Mouse (Mus musculus): Measurements from ENCODE around the gene Myo1b. TPM values are rescaled to one million over a fixed set of nuclear protein-coding genes. Genes with fewer than 3 reads are reported as not detected.

Gene Myo1b
- polyA plus RNA-seq, 1 experiment from 2014 or later, result 79.4 TPM

- Histone ChIP-seq H3K4me1 (replicated peaks; ENCODE audit: control insufficient read depth, insufficient read depth, low read length) (peaks cover 14% of the 10 kb centered on the region), H3K27me3 (replicated peaks; ENCODE audit: control insufficient read depth, insufficient read depth, low read length) (no peaks in the 10 kb centered on the region), H3K4me2 (ENCODE audit: low read length) (no peak overlapping the region), H3K4me3 (replicated peaks; ENCODE audit: low read length) (no peak overlapping the region), H3K9ac (replicated peaks; ENCODE audit: low read depth, low read length) (no peak overlapping the region), H3K36me3 (ENCODE audit: control insufficient read depth, insufficient read depth) (peaks cover 4% of the 10 kb centered on the region; the same call in 1 of the 2 replicates), H3K9me3 (ENCODE audit: control insufficient read depth, low read length) (no peaks in the 10 kb centered on the region), H3K27ac (ENCODE audit: low read length) (no peak overlapping the region)
- WGBS, result 75% methylated on average over 11 of the region's 11 CpGs
- peak; percentile 45; the same call in 1 of the 2 replicates for ATAC-seq
Observed at GRCm38 (mm10) chr1:51837845-51838623, 77.8 kb downstream of the Myo1b start.

GRCm38 (mm10) chr1:51837311-51837710 is 78.6 kb downstream of the Myo1b start:
- ATAC-seq, result no peak
- Histone ChIP-seq H3K4me2 (ENCODE audit: low read length) (no peak overlapping the region), H3K4me1 (replicated peaks; ENCODE audit: control insufficient read depth, insufficient read depth, low read length) (peaks cover 14% of the 10 kb centered on the region), H3K27ac (ENCODE audit: low read length) (no peak overlapping the region), H3K36me3 (ENCODE audit: control insufficient read depth, insufficient read depth) (peaks cover 8% of the 10 kb centered on the region; the same call in 1 of the 2 replicates), H3K27me3 (replicated peaks; ENCODE audit: control insufficient read depth, insufficient read depth, low read length) (no peaks in the 10 kb centered on the region), H3K9ac (replicated peaks; ENCODE audit: low read depth, low read length) (no peak overlapping the region), H3K4me3 (replicated peaks; ENCODE audit: low read length) (no peak overlapping the region), H3K9me3 (ENCODE audit: control insufficient read depth, low read length) (no peaks in the 10 kb centered on the region)
- 54% methylated on average over 4 of the region's 4 CpGs for WGBS

- H3K27ac ChIP-seq (ENCODE audit: low read length), result no peak overlapping the region
- 68% methylated on average over 8 of the region's 8 CpGs for WGBS
- H3K36me3 ChIP-seq (ENCODE audit: control insufficient read depth, insufficient read depth), result peaks cover 8% of the 10 kb centered on the region; the same call in 1 of the 2 replicates
- peaks cover 14% of the 10 kb centered on the region for H3K4me1 ChIP-seq (replicated peaks; ENCODE audit: control insufficient read depth, insufficient read depth, low read length)
- H3K27me3 ChIP-seq (replicated peaks; ENCODE audit: control insufficient read depth, insufficient read depth, low read length), result no peaks in the 10 kb centered on the region
- no peak overlapping the region for H3K4me3 ChIP-seq (replicated peaks; ENCODE audit: low read length)
- no peaks in the 10 kb centered on the region for H3K9me3 ChIP-seq (ENCODE audit: control insufficient read depth, low read length)
- ATAC-seq, result no peak
- H3K9ac ChIP-seq (replicated peaks; ENCODE audit: low read depth, low read length), result no peak overlapping the region
- H3K4me2 ChIP-seq (ENCODE audit: low read length), result no peak overlapping the region
Observed at GRCm38 (mm10) chr1:51835795-51836194, 80.1 kb downstream of the Myo1b start.

- 83% methylated on average over 3 of the region's 3 CpGs for WGBS
- Histone ChIP-seq H3K9ac (replicated peaks; ENCODE audit: low read depth, low read length) (no peak overlapping the region), H3K4me3 (replicated peaks; ENCODE audit: low read length) (no peak overlapping the region), H3K4me1 (replicated peaks; ENCODE audit: control insufficient read depth, insufficient read depth, low read length) (peaks cover 14% of the 10 kb centered on the region), H3K9me3 (ENCODE audit: control insufficient read depth, low read length) (no peaks in the 10 kb centered on the region), H3K27me3 (replicated peaks; ENCODE audit: control insufficient read depth, insufficient read depth, low read length) (no peaks in the 10 kb centered on the region), H3K27ac (ENCODE audit: low read length) (no peak overlapping the region), H3K36me3 (ENCODE audit: control insufficient read depth, insufficient read depth) (peaks cover 8% of the 10 kb centered on the region; the same call in 1 of the 2 replicates), H3K4me2 (ENCODE audit: low read length) (no peak overlapping the region)
- no peak for ATAC-seq
Observed at GRCm38 (mm10) chr1:51834072-51834471, 81.8 kb downstream of the Myo1b start.

GRCm38 (mm10) chr1:51829353-51829752 is 86.5 kb downstream of the Myo1b start:
- Histone ChIP-seq H3K27me3 (replicated peaks; ENCODE audit: control insufficient read depth, insufficient read depth, low read length) (no peaks in the 10 kb centered on the region), H3K9ac (replicated peaks; ENCODE audit: low read depth, low read length) (no peak overlapping the region), H3K4me3 (replicated peaks; ENCODE audit: low read length) (no peak overlapping the region), H3K36me3 (ENCODE audit: control insufficient read depth, insufficient read depth) (peaks cover 8% of the 10 kb centered on the region; the same call in 1 of the 2 replicates), H3K9me3 (ENCODE audit: control insufficient read depth, low read length) (no peaks in the 10 kb centered on the region), H3K4me2 (ENCODE audit: low read length) (no peak overlapping the region), H3K27ac (ENCODE audit: low read length) (no peak overlapping the region), H3K4me1 (replicated peaks; ENCODE audit: control insufficient read depth, insufficient read depth, low read length) (no peaks in the 10 kb centered on the region)
- 88% methylated on average over 9 of the region's 9 CpGs for WGBS
- ATAC-seq, result no peak

GRCm38 (mm10) chr1:51822531-51822930 is 93.3 kb downstream of the Myo1b start:
- Histone ChIP-seq H3K4me1 (replicated peaks; ENCODE audit: control insufficient read depth, insufficient read depth, low read length) (peaks cover 4% of the 10 kb centered on the region), H3K4me2 (ENCODE audit: low read length) (no peak overlapping the region), H3K27ac (ENCODE audit: low read length) (no peak overlapping the region), H3K9ac (replicated peaks; ENCODE audit: low read depth, low read length) (no peak overlapping the region), H3K4me3 (replicated peaks; ENCODE audit: low read length) (no peak overlapping the region), H3K9me3 (ENCODE audit: control insufficient read depth, low read length) (no peaks in the 10 kb centered on the region), H3K27me3 (replicated peaks; ENCODE audit: control insufficient read depth, insufficient read depth, low read length) (no peaks in the 10 kb centered on the region), H3K36me3 (ENCODE audit: control insufficient read depth, insufficient read depth) (no peaks in the 10 kb centered on the region)
- ATAC-seq, result no peak
- 87% methylated on average over 4 of the region's 4 CpGs for WGBS

GRCm38 (mm10) chr1:51821701-51822495 is 94.0 kb downstream of the Myo1b start:
- peaks cover 4% of the 10 kb centered on the region for H3K4me1 ChIP-seq (replicated peaks; ENCODE audit: control insufficient read depth, insufficient read depth, low read length)
- H3K27ac ChIP-seq (ENCODE audit: low read length), result no peak overlapping the region
- H3K36me3 ChIP-seq (ENCODE audit: control insufficient read depth, insufficient read depth), result no peaks in the 10 kb centered on the region
- H3K4me2 ChIP-seq (ENCODE audit: low read length), result no peak overlapping the region
- no peaks in the 10 kb centered on the region for H3K27me3 ChIP-seq (replicated peaks; ENCODE audit: control insufficient read depth, insufficient read depth, low read length)
- ATAC-seq, result no peak
- WGBS, result 81% methylated on average over 13 of the region's 13 CpGs
- no peaks in the 10 kb centered on the region for H3K9me3 ChIP-seq (ENCODE audit: control insufficient read depth, low read length)
- no peak overlapping the region for H3K4me3 ChIP-seq (replicated peaks; ENCODE audit: low read length)
- no peak overlapping the region for H3K9ac ChIP-seq (replicated peaks; ENCODE audit: low read depth, low read length)

GRCm38 (mm10) chr1:51820520-51820919 is 95.4 kb downstream of the Myo1b start:
- ATAC-seq, result no peak
- H3K27ac ChIP-seq (ENCODE audit: low read length), result no peak overlapping the region

GRCm38 (mm10) chr1:51820013-51820441 is 95.8 kb downstream of the Myo1b start:
- Histone ChIP-seq H3K27me3 (replicated peaks; ENCODE audit: control insufficient read depth, insufficient read depth, low read length) (no peaks in the 10 kb centered on the region), H3K36me3 (ENCODE audit: control insufficient read depth, insufficient read depth) (no peaks in the 10 kb centered on the region), H3K9me3 (ENCODE audit: control insufficient read depth, low read length) (no peaks in the 10 kb centered on the region), H3K4me2 (ENCODE audit: low read length) (no peak overlapping the region), H3K9ac (replicated peaks; ENCODE audit: low read depth, low read length) (no peak overlapping the region), H3K4me1 (replicated peaks; ENCODE audit: control insufficient read depth, insufficient read depth, low read length) (peaks cover 4% of the 10 kb centered on the region), H3K27ac (ENCODE audit: low read length) (no peak overlapping the region), H3K4me3 (replicated peaks; ENCODE audit: low read length) (no peak overlapping the region)
- WGBS, result 53% methylated on average over 7 of the region's 7 CpGs
- ATAC-seq, result peak; percentile 64; the same call in 1 of the 2 replicates

More at GRCm38 (mm10) chr1:51820520-51820919, 95.4 kb downstream of the Myo1b start:
- no peak overlapping the region for H3K4me2 ChIP-seq (ENCODE audit: low read length)
- no peak overlapping the region for H3K4me3 ChIP-seq (replicated peaks; ENCODE audit: low read length)
- peaks cover 4% of the 10 kb centered on the region for H3K4me1 ChIP-seq (replicated peaks; ENCODE audit: control insufficient read depth, insufficient read depth, low read length)
- H3K9ac ChIP-seq (replicated peaks; ENCODE audit: low read depth, low read length), result no peak overlapping the region
- no peaks in the 10 kb centered on the region for H3K9me3 ChIP-seq (ENCODE audit: control insufficient read depth, low read length)
- 92% methylated on average over 6 of the region's 6 CpGs for WGBS
- H3K27me3 ChIP-seq (replicated peaks; ENCODE audit: control insufficient read depth, insufficient read depth, low read length), result no peaks in the 10 kb centered on the region
- no peaks in the 10 kb centered on the region for H3K36me3 ChIP-seq (ENCODE audit: control insufficient read depth, insufficient read depth)

All from forebrain, embryonic 16.5 days (tissue).